9 mouse cellular contexts compared by ENCODE assay signal in genomic region chr14:27031142-27031541, GRCm38 (mm10). TPM values are rescaled to one million over a fixed set of nuclear protein-coding genes. Genes with fewer than 3 reads are reported as not detected.
DNase-seq lines count a peak whose midpoint lies in the region; ATAC-seq and TF ChIP-seq lines count a peak whose summit lies in the region.
"Had no signal": no experiment of that assay in that cellular context is flagged by ENCODE, and none has a peak within 500 bp of the region (broad histone marks: within the 10 kb centered on the region; RNA-seq: fewer than 3 reads in every experiment).

No protein-coding gene starts in this region.

- TF ChIP-seq CTCF in forebrain, postnatal 0 days (IDR thresholded peaks at IDR 0.05; ENCODE audit: low read depth): peak; percentile 77
- peak; percentile 91 for TF ChIP-seq CTCF in liver, postnatal 0 days (IDR thresholded peaks at IDR 0.05; ENCODE audit: low read depth)

- H3K27me3 ChIP-seq in neural tube, embryonic 15.5 days (replicated peaks): no peaks in the 10 kb centered on the region
- H3K27me3 ChIP-seq in forebrain, postnatal 0 days (ENCODE audit: insufficient read depth, low read length): no peaks in the 10 kb centered on the region
- no peaks in the 10 kb centered on the region for H3K27me3 ChIP-seq in liver, postnatal 0 days (ENCODE audit: insufficient read depth, low read length)
- H3K27me3 ChIP-seq: heart, embryonic 15.5 days had no signal

- H3K4me2 ChIP-seq in neural tube, embryonic 15.5 days: no peak overlapping the region
- no peak overlapping the region for H3K4me2 ChIP-seq in forebrain, postnatal 0 days (ENCODE audit: low read depth)
- no peak overlapping the region for H3K4me2 ChIP-seq in liver, postnatal 0 days (ENCODE audit: low read depth, low read length)
- H3K4me2 ChIP-seq: heart, embryonic 15.5 days had no signal

- ATAC-seq in neural tube, embryonic 15.5 days (ENCODE audit: low FRiP score): no peak
- ATAC-seq in forebrain, postnatal 0 days: no peak
- no peak for ATAC-seq in liver, postnatal 0 days

- TF ChIP-seq EP300 in liver, postnatal 0 days (IDR thresholded peaks at IDR 0.05; ENCODE audit: low read depth): no peak

- H3K27ac ChIP-seq in neural tube, embryonic 15.5 days (replicated peaks): no peak overlapping the region
- H3K27ac ChIP-seq in forebrain, postnatal 0 days (ENCODE audit: low read depth, low read length): no peak overlapping the region
- H3K27ac ChIP-seq in liver, postnatal 0 days (ENCODE audit: low read depth): no peak overlapping the region
- H3K27ac ChIP-seq: heart, embryonic 15.5 days had no signal

- no peak overlapping the region for H3K9ac ChIP-seq in neural tube, embryonic 15.5 days (replicated peaks)
- H3K9ac ChIP-seq in forebrain, postnatal 0 days: no peak overlapping the region
- H3K9ac ChIP-seq in liver, postnatal 0 days (replicated peaks): no peak overlapping the region
- H3K9ac ChIP-seq: heart, embryonic 15.5 days had no signal

- no peaks in the 10 kb centered on the region for H3K36me3 ChIP-seq in neural tube, embryonic 15.5 days
- H3K36me3 ChIP-seq in forebrain, postnatal 0 days (ENCODE audit: insufficient read depth): no peaks in the 10 kb centered on the region
- H3K36me3 ChIP-seq in liver, postnatal 0 days (replicated peaks; ENCODE audit: insufficient read depth, low read length): no peaks in the 10 kb centered on the region
- H3K36me3 ChIP-seq: heart, embryonic 15.5 days had no signal

- H3K4me3 ChIP-seq in neural tube, embryonic 15.5 days (replicated peaks): no peak overlapping the region
- H3K4me3 ChIP-seq in forebrain, postnatal 0 days (ENCODE audit: low read depth, low read length): no peak overlapping the region
- no peak overlapping the region for H3K4me3 ChIP-seq in liver, postnatal 0 days (ENCODE audit: low read depth, low read length)
- H3K4me3 ChIP-seq: heart, embryonic 15.5 days had no signal

- peaks cover 3% of the 10 kb centered on the region for H3K4me1 ChIP-seq in neural tube, embryonic 15.5 days
- H3K4me1 ChIP-seq in forebrain, postnatal 0 days (ENCODE audit: insufficient read depth): no peaks in the 10 kb centered on the region
- no peaks in the 10 kb centered on the region for H3K4me1 ChIP-seq in liver, postnatal 0 days (ENCODE audit: insufficient read depth)

- 12% methylated on average over 4 of the region's 4 CpGs for WGBS in neural tube, embryonic 15.5 days
- WGBS in forebrain, postnatal 0 days: 14% methylated on average over 4 of the region's 4 CpGs
- 18% methylated on average over 4 of the region's 4 CpGs for whole genome bisulfite sequencing in liver, postnatal 0 days (ENCODE audit: insufficient replicate concordance)

- no peaks in the 10 kb centered on the region for H3K9me3 ChIP-seq in neural tube, embryonic 15.5 days (replicated peaks)
- H3K9me3 ChIP-seq in forebrain, postnatal 0 days (ENCODE audit: low read length): no peaks in the 10 kb centered on the region
- no peaks in the 10 kb centered on the region for H3K9me3 ChIP-seq in liver, postnatal 0 days (ENCODE audit: low read length)
- H3K9me3 ChIP-seq: heart, embryonic 15.5 days had no signal

- DNase-seq in neural tube, embryonic 10.5 days (ENCODE audit: extremely low spot score, low spot score): peak; percentile 86
- DNase-seq in adrenal gland, postnatal 4 days (ENCODE audit: low spot score in 2 of 2): peak; percentile 32 to 62
- DNase-seq in forebrain, postnatal 0 days: peak; percentile 46
- DNase-seq in kidney, adult 8-10 months: peak; percentile 63 to 89
- peak; percentile 81 for DNase-seq in liver, postnatal 0 days
- peak; percentile 76 for DNase-seq in right cerebral cortex, postnatal 4 days
- peak; percentile 69 to 76 for DNase-seq in urinary bladder, postnatal 36 days (ENCODE audit: low spot score in 2 of 2)

RNA-seq across cellular contexts. Expression of gene Il17rd, which starts 7.6 kb away (rescaled TPM):
- 1.8 and 2.0 TPM in 2 replicates for polyA plus RNA-seq in neural tube, embryonic 15.5 days (2015; fragmentation: Nextera tagmentation; extraction: Ambion mirVana)
- 10 to 100 TPM in 1 of 2 experiments, 1 to 10 TPM in 1; 7.1 to 10.1 TPM for total RNA-seq in adrenal gland, postnatal 4 days (2021)
- 5.7 and 7.2 TPM in 2 replicates for total RNA-seq in forebrain, postnatal 0 days (2014; rRNA removed)
- polyA plus RNA-seq in forebrain, postnatal 0 days (2015; fragmentation: Nextera tagmentation; extraction: Ambion mirVana): 0.62 and 1.5 TPM in 2 replicates
- 0.11 and 0.12 TPM in 2 replicates for polyA plus RNA-seq in liver, postnatal 0 days (2015; fragmentation: Nextera tagmentation; extraction: Ambion mirVana)

RNA-seq across cellular contexts. Expression of gene Hesx1, which starts 36.9 kb away (rescaled TPM):
- polyA plus RNA-seq in neural tube, embryonic 15.5 days (2015; fragmentation: Nextera tagmentation; extraction: Ambion mirVana): 0.20 TPM in 1 of 2 replicates, not detected in the other
- total RNA-seq in adrenal gland, postnatal 4 days (2021): under 1 TPM; 0.42 to 0.73 TPM
- total RNA-seq in forebrain, postnatal 0 days (2014; rRNA removed): not detected in 2 replicates
- not detected in 2 replicates for polyA plus RNA-seq in forebrain, postnatal 0 days (2015; fragmentation: Nextera tagmentation; extraction: Ambion mirVana)
- polyA plus RNA-seq in liver, postnatal 0 days (2015; fragmentation: Nextera tagmentation; extraction: Ambion mirVana): 1.5 and 2.3 TPM in 2 replicates
- polyA plus RNA-seq: heart, embryonic 15.5 days had no signal
